Mouse (Mus musculus) embryo, embryonic 11 days (tissue): ENCODE measurements around the gene Prkd3.

Experiments
- DNase-seq: peaks from one replicate; pipeline ENCODE4 v3.0.0-alpha.2; 2015

Prkd3 gene

GRCm38 (mm10) chr17:79020208-79020983, at the start of gene Prkd3:
Gene Prkd3, minus strand, starts transcription at chr17:79020816.
- peak; percentile 92 for DNase-seq

- DNase-seq = no peak
Measured at GRCm38 (mm10) chr17:79069766-79070480, 49.3 kb upstream of the Prkd3 start.

- peak; percentile 53 for DNase-seq
Measured at GRCm38 (mm10) chr17:79069019-79069418, 48.4 kb upstream of the Prkd3 start.

GRCm38 (mm10) chr17:79068581-79068980, 48.0 kb upstream of the Prkd3 start:
- DNase-seq = peak; percentile 43

- no peak for DNase-seq
Measured at GRCm38 (mm10) chr17:79064250-79064649, 43.6 kb upstream of the Prkd3 start.

- no peak for DNase-seq
Measured at GRCm38 (mm10) chr17:79060221-79060620, 39.6 kb upstream of the Prkd3 start.

GRCm38 (mm10) chr17:79058271-79058670, 37.7 kb upstream of the Prkd3 start:
- DNase-seq = no peak

GRCm38 (mm10) chr17:79052088-79052812, 31.6 kb upstream of the Prkd3 start:
- DNase-seq = peak; percentile 77

GRCm38 (mm10) chr17:79051606-79052005, 31.0 kb upstream of the Prkd3 start, which contains the start of gene Qpct:
Gene Qpct, plus strand, starts transcription at chr17:79051906.
- no peak for DNase-seq

- no peak for DNase-seq
Measured at GRCm38 (mm10) chr17:79043705-79044104, 23.1 kb upstream of the Prkd3 start.

GRCm38 (mm10) chr17:79039660-79040059, 19.0 kb upstream of the Prkd3 start:
- DNase-seq = no peak

GRCm38 (mm10) chr17:79032782-79033181, 12.2 kb upstream of the Prkd3 start:
- no peak for DNase-seq

GRCm38 (mm10) chr17:79031569-79031968, 11.0 kb upstream of the Prkd3 start:
- DNase-seq = no peak

- DNase-seq = no peak
Measured at GRCm38 (mm10) chr17:79029226-79029625, 8.6 kb upstream of the Prkd3 start.

- no peak for DNase-seq
Measured at GRCm38 (mm10) chr17:79024544-79024943, 3.9 kb upstream of the Prkd3 start.

- peak; percentile 46 for DNase-seq
Measured at GRCm38 (mm10) chr17:79022746-79023145, 2.1 kb upstream of the Prkd3 start.

- no peak for DNase-seq
Measured at GRCm38 (mm10) chr17:79020984-79021335, 344 bp upstream of the Prkd3 start.

GRCm38 (mm10) chr17:79019726-79020207, 849 bp downstream of the Prkd3 start:
- DNase-seq = no peak

- DNase-seq = no peak
Measured at GRCm38 (mm10) chr17:79018422-79018821, 2.2 kb downstream of the Prkd3 start.

GRCm38 (mm10) chr17:79015831-79016230, 4.8 kb downstream of the Prkd3 start:
- no peak for DNase-seq

- DNase-seq = no peak
Measured at GRCm38 (mm10) chr17:79014911-79015685, 5.5 kb downstream of the Prkd3 start.

GRCm38 (mm10) chr17:79013625-79014024, 7.0 kb downstream of the Prkd3 start:
- no peak for DNase-seq
